Mouse (Mus musculus) layer of hippocampus, adult 11-12 months (tissue): ENCODE measurements around the gene Fto.

Experiments used
- DNase-seq: peaks from one replicate; pipeline ENCODE4 v3.0.0; 2022; ENCODE audit warnings: low spot score

Fto gene

DNA sequence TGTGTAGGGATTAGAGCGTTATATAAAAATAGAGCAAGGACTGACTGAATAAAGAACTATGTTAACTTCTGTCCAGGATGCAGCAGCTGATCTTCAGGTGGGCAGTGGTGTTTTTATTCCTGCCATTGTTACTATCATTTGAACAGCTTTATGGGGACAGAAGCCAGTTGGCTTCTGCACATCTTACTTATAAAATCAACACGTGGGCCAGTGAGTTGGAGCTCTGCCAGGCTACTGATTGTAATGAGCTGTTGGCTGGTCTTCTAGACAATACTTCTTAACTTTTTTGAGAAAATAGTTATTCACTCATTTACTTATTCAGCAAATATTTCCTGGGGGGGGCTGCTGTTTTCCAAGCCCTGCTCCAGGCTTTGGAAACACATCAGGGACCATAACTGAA, 215.6 kb downstream of the Fto start:
- peak; percentile 55 for DNase-seq

DNA sequence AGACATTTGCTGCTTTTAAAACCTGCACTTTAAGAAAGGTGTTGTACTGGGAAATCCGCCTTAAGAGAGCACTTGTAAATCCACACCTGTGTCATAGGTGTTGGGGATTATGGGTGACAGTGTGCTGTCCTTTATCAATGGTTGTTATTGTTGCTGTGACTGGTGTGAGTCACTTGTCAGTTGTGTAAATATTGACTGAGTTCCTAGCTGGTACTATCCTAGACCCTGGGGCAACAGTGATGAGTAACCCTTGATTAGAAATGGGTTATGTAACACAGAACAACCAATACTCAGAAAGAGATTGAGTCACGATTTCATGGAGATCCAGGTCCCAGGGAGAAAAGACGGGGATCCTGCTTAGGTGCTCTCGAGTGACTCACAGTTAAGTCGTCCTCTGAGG, 216.4 kb downstream of the Fto start:
- DNase-seq, result no peak

GRCm38 (mm10) chr8:91530656-91531055, 217.3 kb downstream of the Fto start:
- no peak for DNase-seq

GRCm38 (mm10) chr8:91531971-91532370, 218.6 kb downstream of the Fto start:
- peak; percentile 71 for DNase-seq

DNA sequence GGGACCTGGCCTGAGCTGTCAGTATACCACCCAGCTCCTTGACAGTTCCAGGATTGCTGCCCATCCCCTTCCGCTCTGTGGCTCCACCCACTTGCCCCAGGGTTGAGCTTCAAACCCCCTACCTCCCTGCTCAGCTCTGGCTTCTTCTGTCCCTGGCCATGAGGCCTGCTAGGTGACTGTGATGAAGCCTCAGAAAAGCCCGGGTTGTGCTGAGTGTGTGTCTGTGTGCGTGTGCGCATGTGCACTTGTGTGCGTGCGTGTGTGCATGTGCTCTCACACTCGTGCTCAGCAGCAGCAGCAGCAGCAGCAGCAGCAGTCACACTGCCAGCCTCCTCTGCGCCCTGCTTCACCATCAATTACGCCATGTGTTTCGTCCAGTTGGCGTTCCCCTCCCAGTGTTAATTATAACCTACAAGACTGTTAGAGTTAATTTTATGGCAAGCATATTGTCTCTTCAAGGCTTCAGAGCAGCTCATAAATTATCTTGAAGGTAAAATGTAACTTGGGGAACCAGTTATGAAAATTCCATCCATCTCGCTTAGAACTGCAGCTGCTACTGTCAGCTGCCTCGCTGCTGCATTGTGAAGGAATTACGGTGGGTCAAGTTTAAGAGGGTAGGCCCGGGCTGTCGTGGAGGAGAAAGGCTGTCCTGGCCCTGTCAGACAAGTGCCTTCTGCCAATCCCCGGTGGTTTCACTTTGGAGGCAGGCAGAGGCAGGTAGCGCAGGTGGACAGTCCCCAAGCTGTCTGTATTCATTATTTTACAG, 219.5 kb downstream of the Fto start:
- no peak for DNase-seq

GRCm38 (mm10) chr8:91534752-91535151, 221.4 kb downstream of the Fto start:
- DNase-seq, result no peak

DNA sequence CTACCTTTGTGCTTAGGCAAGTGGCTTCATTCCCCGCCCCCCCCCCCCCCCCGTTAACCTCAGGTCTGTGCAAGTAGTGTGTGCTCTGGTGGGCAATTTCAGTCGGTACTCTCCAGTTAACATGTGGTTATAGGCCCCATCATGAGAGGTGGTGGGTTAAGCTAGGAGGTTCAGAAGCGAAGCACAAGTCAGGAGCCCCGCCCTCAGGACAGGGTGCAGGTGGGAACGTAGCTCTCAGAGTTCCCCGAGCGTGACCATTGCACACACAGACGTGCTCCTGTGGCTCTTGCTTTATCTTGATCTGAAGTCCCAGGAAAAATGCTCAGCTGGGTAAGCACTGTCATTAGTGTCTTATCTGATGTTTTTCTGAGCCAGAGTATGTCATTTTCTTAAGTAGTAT, 224.8 kb downstream of the Fto start:
- no peak for DNase-seq

DNA sequence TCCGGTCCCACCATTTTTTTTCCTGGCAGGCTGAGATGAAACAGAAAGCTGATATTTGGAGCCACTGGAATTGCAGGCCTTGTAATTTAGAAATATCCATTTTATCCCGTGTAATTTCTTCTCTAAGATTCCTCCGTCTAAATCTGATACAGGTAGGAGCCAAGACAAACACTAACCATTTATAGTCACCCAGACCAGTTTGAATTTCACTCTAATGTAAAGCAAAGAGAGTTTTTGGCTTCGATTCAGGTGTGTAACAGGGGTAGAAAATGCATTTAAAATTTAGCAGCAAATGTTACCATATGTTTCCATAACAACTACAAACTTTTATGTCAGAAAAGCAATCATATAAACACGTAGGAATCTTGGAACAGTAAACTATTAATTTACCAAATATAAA, 225.6 kb downstream of the Fto start:
- DNase-seq, result no peak

DNA sequence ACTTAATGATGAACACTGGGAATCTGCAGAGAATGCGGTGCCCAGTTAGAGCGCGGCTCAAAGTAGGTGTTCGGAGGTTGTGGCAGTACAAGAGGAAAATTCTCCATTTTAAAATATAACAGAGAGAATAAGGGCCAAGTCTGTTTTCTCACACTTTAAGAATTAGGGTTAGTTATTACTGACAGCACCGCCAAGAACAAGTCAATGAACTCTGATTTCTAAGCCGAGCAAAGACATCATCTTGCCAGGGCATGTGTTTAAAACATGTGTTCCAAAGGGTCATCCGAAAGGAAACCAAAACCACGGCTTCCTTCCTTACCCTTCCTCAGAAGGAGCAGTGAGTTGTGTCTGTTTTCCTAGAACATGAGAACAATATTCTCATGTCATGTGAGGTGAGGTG, 226.3 kb downstream of the Fto start:
- DNase-seq, result no peak

DNA sequence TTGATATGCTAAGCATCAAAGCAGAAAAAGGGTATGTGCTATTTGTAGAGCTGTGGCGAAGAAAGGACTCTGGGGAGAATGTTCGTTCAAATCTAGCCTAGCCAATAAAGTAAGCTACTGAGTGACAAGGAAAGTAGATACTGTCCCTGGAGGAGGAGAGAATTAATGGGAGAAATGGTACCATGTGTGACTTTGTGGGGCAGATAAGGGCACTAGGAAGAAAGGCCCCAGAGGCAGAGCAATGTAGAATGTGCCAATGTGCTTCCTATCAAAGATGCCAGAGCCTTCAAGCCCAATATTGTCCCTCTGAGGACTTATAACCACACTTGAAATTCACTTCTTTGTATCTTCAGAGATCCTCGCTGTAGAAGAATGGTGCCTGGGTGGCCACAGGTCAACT, 227.9 kb downstream of the Fto start:
- DNase-seq, result no peak

- no peak for DNase-seq
Measured at GRCm38 (mm10) chr8:91545561-91545960, 232.2 kb downstream of the Fto start.

DNA sequence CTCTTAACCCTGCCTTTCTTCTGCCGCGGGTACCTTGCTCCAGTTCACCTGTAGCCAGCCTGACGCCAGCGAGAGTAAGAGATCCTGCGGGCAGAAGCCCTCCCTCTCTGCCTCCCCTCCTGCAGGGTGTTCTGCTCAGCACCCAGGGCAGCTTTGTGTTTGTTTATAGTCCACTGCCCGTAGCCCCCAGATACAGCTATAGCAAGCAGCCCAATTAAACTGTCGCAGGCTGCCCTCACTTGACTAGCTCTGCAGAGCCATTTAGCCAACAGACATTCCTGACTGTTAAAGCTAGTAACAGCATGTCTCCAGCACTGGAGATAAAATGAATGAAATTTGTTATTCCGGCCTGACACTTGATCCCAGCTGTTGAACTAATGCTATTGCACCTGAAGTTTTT, 233.3 kb downstream of the Fto start:
- no peak for DNase-seq

- no peak for DNase-seq
Measured at GRCm38 (mm10) chr8:91550131-91550530, 236.8 kb downstream of the Fto start.

DNA sequence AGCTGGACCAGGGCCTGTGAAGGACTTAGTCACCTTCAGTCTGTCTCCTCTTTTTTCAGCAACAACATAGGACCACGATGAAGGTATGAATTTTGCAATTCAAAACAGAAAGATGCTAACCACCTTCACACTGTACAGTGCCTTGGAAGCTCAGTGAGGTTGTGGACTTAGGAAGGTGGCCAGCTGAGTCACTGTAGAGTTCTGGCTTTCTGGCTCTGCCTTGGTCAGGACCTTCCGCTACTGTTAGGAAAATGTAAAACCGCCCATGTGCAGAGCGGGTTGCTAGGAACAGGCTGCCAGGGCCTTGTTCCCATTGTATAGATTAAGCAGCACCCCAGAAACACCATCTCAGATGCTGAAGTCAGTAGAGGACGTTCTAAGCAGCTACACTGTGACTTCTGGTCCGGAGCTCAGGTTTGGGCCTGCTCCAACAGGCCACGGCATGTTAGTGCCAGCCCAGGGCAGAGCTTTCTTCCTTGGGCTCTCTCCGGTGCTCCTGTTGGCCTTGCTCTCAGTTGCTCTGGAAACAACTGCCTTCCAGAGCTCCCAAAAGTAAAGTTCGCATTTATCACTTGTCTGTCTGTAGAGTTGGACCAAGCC, 237.9 kb downstream of the Fto start:
- DNase-seq, result no peak

- DNase-seq, result peak; percentile 38
Measured at GRCm38 (mm10) chr8:91551775-91552538, 238.6 kb downstream of the Fto start.

DNA sequence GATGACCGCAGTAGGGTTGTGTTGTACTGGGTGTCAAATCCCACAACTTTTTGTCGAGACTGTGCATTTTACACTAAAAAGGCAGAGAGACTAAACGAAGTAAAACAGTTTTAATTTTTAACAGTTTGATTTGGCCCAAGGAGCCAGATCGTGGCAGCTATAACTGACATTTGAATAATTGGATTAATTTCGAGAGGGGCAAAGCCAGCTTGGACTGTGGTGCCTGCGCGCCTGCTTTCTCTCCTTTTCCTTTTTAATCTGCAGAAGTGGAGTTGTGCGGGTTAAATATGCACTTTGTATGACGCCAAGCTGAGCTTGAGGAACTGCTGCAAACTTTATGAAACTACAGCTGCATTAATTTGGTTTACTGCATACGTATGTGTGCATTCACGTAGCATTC, 239.3 kb downstream of the Fto start:
- DNase-seq, result no peak

- no peak for DNase-seq
Measured at GRCm38 (mm10) chr8:91553387-91553786, 240.1 kb downstream of the Fto start.

GRCm38 (mm10) chr8:91557041-91557587, 243.8 kb downstream of the Fto start:
- no peak for DNase-seq

GRCm38 (mm10) chr8:91558408-91558807, 245.1 kb downstream of the Fto start:
- no peak for DNase-seq

GRCm38 (mm10) chr8:91560017-91560591, 246.8 kb downstream of the Fto start:
- no peak for DNase-seq

GRCm38 (mm10) chr8:91561241-91561640, 247.9 kb downstream of the Fto start:
- no peak for DNase-seq

DNA sequence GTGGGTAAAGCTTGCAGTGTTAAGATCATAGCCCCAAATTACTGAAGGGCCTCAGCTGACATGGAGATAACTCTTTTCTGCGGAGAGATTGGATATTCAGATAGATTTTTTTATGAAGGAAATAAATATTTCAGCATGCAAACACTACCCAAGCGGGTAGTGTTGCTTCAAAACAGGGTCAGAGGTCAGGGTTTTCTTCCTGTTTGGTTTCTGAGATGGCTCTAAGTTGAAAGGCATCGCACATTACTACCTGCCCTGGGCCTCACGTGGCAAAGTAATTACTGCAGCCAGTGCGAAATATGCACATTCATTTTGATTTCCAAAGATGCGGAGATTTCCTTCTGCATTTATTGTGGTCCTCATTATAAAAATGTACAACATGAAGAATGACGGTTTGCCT, 249.3 kb downstream of the Fto start:
- no peak for DNase-seq

- no peak for DNase-seq
Measured at GRCm38 (mm10) chr8:91563326-91563725, 250.0 kb downstream of the Fto start.
